Mouse (Mus musculus): Measurements from ENCODE around the gene Esp22.
"Not testable (repeated sequence)": the region's sequence is repeated elsewhere in the genome, so short reads cannot be mapped to it uniquely, and the experiment has no call there.

The Esp22 gene

GRCm38 (mm10) chr17:39095034-39095433, at the start of gene Esp22:
Esp22 (plus strand) TSS chr17:39095334.
- no peak for DNase-seq

DNA sequence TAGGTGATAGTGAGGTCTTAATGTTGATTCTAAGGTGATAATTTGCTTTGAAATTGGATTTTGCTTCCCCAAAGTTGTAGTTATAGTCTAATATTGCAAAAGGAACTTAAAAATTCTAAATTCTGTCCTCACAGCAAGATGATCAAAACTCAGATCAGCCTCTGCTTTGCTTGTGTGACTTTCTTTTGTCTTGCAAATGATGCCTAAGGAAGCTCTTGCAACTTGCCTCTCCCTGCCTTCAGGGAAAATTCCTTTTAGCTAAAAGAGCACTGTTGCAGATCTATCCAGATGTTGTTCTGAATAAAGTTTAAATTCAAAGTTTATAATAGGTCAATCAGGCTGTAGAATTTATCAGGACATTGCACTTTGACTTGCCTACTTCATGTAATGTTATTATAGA, 31.5 kb upstream of the Esp22 start:
- no peak for DNase-seq

- no peak for DNase-seq
These were observed 18.2 kb upstream of the Esp22 start, which contains the start of gene Esp23 for GRCm38 (mm10) chr17:39076937-39077336. Esp23 (minus strand) TSS chr17:39077037.

GRCm38 (mm10) chr17:39107126-39107525, 12.0 kb downstream of the Esp22 start:
- not testable (repeated sequence) for DNase-seq

DNA sequence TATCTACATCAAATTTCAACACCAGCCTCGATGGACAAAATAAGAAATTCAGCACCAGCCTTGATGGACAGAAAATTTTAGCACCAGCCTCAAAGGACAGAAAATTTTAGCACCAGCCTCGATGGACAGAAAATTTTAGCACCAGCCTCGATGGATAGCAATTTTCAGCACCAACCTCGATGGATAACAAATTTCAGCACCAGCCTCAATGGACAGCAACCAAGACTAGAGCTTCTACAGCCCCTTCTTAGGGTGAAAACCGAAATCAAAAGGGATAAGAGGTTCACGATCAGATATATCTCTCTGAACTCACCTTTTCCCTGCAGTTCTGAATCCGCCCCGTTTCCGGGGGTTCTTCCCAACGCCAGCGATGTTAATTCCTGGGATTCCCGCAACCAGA, 34.0 kb downstream of the Esp22 start:
- not testable (repeated sequence) for DNase-seq
